Mouse (Mus musculus): ENCODE data around the gene Txn1.

Gene Txn1

DNA sequence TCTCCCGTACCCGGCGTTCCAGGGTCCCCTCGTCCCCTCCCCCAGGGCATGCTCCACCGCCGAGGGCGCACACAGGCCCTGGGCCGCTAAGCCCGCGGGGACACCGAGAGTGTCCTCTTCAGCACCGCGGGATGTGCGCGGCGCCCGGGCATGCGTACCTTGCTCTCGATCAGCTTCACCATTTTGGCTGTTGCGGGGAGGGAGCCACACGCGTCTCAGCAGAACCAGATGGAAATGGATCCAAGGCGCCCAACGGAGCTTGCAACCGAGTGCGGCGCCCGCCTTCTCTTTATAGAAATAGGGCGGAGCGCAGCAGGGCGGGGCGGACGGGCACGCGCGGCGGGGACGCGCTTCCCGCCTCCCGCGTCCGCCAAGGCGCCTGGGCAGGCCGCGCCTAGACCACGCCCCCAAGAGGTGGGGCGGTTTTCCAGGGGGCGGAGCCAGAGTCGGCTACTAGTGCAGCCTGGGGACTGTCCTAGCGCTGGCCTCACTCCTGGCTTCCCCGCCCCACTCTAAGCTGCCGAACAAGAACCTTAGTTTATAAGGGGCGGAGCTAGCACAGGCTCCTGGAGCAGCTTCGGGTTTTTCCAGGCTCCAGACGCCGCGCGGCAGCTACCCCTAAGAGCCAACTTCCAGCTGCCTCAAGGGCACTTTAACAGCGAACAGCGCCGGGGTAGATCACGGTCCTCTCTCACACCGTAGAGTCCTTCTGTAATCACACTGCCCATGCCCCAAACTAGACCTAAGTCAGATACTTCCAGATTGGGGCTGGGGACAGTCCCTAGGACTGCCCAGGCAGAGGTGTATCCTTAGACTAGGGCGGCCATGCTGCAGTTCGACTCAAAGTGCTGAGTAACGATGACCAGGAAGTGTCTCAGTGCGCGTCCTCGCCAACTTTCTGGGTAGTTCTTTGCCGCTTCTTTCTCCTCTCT lies at the start of gene Txn1:
TSS of gene Txn1 (minus strand) at position 383 of the 932 bp plus-strand sequence.
- DNase-seq, result peak; percentile 98

DNA sequence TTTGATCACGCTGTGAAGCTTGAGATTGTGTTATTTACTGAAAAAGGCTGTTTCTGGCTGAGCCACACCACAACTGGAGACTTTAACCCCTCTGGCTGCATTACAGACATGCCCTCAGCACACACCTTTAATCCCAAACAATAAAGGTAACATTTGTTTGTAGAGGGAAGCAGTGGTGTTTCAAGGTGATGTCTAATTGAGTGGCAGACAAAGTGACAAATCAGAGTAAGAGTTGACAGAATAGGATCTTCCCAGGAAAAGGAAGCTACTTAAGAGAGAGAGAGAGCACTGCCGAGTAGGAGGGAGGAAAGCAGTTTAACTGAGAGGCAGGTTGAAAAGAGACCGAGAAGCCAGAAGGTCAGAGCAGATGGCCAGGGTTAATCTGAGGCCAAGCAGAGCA lies 47.3 kb upstream of the Txn1 start:
- DNase-seq, result no peak

DNA sequence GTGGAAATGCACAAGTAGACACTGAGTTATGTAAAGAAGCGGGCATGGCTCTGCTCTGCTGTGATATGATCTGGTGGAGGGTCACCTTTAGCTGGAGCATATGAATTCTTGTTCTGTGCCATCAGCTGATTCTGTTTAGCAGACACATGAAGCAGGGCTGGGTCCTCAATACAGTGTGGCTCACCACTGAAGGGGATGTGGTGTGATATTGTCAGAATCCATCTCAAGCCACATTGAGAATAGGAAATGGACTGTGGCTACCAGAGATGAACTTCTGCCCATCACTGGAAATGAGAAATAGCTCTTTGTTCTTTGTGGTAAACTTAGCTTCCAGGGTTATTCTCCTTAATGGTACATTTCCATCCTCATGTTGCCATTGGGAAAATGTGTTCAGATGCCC lies 35.2 kb upstream of the Txn1 start:
- no peak for DNase-seq

DNA sequence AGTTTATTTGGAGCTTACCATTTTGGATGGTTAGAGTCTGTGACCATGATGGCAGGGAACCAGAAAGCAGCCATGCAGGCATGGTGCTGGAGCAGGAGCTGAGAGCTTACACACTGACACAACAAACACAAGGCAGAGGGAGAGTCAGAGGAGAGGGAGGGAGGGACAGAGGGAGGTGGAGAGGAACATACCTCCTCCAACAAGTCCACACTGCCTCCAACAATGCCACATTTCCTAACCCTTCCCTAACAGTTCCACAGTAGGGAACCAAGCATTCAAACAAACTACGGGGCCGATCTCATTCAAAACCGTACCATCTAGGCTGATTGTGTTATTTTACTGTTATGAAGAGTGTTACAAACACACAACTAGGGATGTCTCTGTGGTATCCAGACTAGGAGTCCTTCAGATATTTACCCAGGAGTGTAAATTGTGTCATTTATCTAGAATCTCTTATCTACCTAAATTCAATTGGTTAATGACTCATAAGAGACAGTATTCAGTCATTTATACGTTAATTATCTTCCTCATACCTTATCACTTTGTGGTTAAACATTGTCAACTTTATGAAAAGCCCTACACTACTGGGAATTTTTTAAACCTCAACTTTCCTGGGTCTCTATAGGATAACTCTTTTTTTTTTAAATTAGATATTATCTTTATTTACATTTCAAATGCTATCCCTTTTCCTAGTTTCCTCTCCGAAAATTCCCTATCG lies 18.3 kb upstream of the Txn1 start:
- no peak for DNase-seq

DNA sequence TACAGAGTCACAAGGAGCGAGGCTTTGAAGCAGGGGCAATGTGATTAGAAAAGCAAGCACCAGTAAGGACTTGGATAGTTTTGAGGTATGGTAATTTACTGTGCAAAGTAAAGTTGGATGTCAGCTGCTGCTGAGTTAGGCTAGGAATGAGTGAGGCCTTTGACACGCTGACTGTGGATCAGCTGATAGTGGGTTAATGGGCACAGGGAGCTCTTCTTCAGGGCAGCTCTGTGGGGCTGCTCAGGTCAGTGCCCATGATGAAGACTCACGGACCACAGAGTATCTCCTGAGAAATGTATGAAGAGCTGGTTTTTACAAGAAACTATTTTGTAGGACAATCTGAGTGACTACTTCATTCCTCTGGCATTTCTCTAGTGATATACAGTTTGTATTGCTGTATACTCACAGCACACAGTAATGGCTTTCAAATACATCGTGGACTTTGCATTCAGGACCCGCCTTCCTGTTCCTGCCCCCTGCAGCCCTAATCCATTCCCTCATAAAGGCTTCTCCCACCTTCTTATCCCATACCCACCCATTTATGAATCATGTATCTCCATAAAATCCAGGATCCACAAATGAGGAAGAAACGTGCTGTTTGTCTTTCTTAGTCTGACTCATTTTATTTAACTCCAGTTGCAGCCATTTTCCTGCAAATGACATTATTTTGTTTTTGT lies 17.5 kb upstream of the Txn1 start:
- DNase-seq, result no peak

DNA sequence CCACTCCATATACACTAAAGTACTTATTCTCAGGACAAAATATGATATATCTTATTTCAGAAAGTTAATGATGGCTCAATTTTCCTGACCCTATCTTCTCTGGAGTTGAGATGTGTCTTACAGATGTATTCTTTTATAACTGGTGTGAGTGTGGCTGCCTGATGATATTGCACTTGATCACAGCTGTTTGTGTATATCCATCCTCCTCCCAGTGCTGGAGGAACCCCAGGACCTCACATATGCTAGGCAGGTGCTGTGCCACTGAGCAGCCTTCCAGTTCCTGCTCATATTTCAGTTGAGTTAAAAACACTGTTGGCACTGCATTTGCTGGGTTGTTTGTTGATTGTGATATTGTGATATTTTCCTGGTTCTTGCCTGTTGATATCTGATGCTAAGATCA lies 14.1 kb upstream of the Txn1 start:
- DNase-seq, result no peak

DNA sequence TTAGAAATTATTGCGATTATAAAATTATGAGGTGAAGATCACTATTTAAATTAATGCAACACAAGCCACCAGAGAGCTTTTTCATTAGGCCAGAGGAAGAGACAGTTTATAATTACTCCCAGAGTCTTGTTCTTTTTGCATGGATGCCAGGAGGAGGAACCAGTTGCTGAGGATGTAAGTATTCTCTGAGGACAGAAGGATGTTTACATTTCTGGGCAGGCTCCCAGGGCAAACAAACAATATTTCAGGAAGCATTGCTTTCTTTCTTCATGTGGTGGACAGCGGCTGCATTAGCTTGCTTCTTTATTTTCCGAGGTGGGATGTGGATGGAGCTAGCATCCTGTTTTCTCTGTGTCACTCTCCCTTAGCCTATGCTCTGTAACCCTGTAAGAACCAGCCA lies 11.0 kb upstream of the Txn1 start:
- peak; percentile 53 for DNase-seq

DNA sequence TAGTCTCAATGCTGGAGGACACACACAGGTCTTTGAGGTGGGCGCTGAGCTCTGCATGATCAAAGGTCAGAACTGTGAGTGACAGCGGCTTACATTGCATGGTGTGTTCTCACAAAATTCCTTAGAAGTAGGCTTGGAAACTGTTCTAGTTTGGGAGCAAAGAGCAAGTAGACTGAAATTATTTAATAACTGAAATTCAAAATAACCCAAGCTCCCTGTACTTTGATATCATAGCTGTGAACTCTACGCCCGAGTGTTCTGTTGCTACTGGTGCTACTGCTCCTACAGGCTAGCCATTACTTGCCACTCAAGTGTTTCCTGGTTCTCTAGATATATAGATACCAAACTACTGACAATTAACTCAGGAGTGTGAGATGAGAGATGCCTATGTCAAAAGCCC lies 9.3 kb upstream of the Txn1 start:
- no peak for DNase-seq

DNA sequence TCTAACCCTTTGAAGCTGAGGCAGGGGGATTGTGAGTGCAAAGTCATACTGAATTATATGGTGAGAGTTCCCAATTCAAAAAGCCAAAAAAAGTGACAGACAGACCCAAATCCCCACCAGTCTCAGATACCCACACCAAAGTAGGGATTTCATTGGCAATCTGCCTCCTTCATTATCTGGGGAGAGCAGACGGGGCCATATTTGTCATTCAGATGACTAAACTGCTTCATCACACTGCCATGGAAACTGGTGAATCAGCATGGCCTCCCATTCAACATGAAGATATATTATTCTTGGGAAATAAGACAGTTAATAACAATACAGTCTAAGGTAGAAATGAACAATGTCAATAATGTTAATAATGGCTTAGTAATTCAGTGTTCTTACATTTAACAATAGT lies 7.9 kb upstream of the Txn1 start:
- DNase-seq, result no peak

DNA sequence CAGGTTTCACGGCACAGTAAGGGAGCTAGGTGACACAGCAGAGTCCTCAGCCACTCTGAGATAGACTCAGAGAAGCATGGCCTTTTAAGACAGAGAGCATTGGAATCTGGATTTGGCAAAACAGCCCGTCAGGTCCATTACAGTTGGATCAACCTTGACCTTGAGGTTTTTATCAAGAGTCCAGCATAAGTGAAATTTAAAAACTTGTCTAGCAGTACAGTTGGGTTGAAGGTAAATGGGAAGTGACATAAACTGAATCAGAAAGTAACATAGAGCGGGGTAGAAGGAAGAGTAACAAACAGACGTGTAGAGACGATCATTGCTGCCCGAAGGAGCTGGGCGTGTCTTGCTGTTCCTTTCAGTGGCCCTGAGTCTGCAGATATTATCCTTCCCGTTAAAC lies 2.8 kb upstream of the Txn1 start:
- no peak for DNase-seq

DNA sequence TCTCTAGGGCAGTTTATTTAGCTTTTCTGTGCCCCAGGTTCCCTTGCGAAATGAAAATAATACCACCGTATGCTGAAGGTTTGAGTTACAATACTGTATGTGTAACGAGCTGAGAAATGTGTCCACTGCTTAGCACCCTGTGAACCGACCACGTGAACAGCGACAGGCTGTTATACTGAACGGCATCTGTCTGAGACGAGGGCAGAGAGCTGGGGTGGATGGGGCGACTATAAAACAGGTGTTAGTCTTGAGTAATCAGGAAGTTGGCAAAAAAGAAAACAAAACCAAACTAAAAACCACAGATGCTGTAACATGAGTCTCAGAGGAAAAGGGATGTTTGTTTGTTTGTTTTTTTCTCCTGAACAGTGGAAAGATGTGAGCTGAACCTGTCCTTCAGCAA lies 1.9 kb upstream of the Txn1 start:
- DNase-seq, result no peak

DNA sequence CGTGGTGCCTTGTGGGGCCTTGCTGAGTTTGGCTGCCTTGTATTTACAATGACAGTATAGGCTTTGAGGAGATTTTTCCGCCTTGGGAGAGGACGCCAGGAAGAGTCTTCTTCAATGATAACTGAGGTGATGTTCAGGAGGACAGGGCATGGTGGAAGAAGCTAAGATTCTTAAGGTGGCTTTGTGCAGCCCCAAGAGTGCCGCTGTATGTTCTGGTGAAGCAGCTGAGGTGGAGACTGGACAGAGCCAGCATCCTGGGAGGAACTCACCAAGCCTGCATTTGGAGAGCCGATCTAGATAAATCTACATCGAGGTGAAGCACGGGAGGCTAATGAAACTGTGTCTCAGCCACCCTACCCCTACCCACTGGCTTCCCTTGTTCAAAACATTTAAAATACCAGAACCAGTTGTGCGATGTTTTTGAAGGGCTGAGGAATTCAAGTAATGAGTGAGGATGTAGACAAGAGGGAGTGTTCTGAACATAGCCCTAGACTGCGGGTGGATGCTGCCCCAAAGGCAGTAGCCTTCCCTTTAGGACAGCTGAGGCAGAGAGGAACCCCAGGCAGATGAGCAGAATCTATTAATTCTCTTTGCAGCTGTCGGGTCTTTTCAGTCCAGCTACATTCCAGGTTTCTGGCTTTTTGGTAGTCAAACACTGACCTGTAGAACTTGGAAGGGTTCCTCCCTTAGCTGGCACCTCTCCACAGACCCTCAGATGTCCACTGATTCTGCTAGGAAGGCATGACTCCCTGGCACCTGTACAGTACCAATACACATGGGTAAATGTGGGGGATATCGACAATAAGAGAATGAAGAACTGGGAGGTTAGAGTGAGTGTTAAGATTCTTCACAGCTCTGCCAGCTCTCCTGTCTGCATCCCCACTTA lies 1.2 kb upstream of the Txn1 start:
- no peak for DNase-seq

DNA sequence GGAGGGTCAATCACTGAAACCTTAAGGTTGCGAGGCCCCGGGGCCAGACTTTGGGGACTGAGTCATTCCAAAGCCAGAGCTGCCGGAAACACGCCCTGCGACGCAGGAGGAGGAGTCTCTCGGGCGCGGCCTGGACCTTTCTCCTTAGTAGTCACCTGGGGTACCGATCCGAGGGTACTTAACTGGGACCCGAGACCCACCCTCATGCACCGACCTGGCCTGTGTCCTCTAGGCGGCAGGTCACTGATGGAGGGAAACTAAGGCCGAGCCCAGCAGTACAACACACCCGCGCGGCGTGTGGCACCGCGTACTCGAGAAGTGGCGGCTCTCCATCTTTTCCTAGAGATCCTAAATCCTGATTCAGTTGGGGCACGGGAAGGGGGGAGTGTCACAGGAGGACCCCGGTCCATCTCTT lies 660 bp downstream of the Txn1 start:
- DNase-seq, result peak; percentile 79

DNA sequence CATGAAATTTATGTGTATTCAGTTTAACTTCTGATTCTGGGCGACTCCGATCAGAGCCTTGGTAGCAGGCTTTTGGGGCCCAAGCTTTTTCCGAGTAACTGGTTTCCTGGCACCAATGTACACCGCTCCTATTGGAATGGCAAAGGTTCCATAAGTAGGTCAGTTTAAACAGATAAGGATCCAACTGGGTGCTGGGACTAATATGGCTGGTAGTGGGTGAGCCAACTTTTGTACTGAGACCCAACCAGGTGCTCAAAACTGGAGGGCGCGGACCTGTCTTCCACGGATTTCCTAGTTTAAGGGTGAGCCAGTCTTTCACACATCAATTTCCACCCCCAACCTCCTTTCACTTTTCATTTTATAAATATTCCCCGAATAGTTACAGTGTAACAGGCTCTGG lies 1.2 kb downstream of the Txn1 start:
- DNase-seq, result no peak

DNA sequence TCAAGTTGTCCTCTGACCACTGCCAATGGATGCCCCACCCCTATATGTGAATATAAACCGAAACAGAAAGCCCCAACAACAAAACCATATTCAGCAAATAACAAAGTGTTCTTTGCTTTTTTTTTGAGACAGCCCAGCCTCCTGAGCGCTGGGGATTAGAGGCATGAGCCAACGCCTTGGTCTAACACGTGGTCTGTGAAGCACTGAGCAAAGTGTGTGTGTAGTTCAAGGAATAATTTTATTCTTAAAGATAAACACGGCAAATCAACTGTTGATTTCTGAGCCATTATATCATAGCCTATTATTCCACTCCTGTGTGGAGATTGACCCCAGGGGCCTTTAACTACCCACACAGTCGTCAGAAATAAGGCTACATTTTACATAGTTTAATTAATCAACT lies 1.6 kb downstream of the Txn1 start:
- DNase-seq, result no peak

DNA sequence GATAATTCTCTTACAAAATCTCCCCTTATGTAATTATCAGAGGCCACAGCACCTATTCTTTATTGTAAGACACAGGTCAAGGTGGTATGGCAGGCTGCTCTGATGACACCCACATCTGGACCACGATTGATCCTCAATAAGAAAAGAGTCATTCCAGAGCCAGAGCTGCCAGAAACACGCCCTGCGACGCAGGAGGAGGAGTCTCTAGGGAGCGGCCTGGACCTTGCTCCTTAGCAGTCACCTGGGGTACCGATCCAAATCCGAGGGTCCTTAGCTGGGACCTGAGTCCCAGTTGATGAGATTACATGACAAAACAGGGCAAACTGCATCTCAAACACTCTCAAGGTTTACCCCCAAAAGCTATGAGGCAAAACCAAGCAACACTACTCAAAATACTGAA lies 2.4 kb downstream of the Txn1 start:
- DNase-seq, result no peak

DNA sequence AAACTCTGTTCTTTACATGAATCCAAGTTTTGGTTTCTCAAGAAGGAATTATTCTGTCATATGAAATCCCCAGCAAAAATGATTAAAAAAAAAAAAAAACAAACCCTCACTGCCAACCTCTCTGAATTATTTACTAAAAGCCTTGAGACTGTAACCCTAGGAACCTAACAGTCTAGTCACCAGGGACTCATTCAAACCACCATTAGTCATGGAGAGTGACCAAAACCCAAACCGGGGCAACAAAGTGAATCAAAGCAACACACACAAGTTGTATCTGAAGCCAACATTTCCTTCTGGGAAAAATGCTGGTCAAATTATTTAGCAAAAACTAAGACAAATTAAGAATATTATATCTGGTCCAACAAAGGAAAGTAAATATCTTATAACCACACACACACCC lies 3.3 kb downstream of the Txn1 start:
- DNase-seq, result no peak

DNA sequence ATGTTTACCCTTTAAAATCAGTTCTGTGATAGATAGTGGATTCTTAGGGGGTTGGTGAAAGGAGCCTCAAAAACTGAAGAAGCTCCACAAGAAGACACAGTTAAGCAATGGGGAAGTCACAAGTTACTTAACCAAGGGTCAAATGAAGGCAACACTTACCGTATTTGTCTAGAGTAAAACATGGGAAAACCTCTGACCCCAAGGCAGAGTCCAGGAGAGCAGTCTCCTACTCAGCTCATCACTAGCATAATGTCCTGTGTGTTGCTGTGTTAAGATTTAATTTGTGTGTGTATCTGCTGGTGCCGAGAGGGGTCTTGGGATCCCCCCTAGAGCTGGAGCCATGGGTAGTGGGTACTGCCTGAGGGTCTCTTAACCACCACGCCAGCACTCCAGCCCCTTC lies 3.8 kb downstream of the Txn1 start:
- no peak for DNase-seq

DNA sequence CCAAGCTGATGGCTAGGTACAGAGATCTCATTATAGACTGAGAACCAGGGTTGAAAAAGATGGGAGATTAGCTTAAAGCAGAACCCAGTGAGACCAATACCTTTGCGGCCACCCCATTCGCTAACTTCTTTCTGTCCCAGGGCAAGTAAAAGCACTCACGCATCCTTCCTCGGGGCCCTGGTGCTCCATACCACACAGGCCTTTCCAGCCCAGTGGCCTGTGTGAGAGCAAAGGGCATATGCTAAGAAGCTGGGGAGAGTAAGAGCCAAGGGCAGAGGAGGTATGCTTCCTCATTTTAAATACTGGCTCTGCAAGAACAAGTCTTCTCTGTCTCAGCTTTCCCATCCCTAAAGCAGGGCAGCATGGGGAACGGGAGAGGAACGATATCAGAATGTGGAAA lies 6.3 kb downstream of the Txn1 start:
- no peak for DNase-seq

DNA sequence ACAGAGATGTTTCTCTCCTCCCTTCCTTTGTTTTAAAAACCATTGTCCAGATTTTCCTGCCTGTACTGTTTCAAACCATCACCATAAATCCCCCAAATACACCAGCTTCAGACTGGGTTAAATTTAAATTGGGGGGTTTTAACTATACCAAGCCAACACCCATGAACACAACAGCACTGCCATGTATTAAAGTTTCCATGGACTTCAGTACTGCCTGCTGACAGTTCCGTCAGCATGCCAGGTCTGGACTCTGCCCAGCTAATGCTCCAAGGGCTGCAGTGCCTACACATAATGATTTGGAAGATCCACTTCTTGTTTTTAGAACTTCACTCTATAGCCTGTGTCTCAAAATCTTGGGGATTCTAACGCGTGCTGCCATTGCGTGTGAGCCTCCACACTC lies 8.7 kb downstream of the Txn1 start:
- DNase-seq, result no peak

DNA sequence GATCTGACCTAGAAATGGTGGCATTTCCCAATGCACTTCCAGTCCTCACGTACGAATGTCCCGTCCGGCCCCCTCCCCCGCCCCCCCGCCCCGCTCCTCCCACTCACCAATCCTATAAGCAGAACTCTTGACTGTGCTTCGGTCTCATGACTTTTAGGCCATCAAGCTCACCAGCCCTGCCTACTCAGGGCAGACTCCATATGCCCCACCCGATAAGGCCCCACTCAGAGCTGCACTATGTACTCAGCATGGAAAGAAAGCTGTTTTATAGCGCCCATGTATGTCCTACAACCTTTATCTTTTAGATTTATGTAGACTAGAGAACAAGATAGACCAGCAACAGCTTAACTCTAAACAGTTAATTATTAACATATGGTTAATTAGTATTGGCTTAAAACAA lies 9.2 kb downstream of the Txn1 start:
- DNase-seq, result no peak

DNA sequence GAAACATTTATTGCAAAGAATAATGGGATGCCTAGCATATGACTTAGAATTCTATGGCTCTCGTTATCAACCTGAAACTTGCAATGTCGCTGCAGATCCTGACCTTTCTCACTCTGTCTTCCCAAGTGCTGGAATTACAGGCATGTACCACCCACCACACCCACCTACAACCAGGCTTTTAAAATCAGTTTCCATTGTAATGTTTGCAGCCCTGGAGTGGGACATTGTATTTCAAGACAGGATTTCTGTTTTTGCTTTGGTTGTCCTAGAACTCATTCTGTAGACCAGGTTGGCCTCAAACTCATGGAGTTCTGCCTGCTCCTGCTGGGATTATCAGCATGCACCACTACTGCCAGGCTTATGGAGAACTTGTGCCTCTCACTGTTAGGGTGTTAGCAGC lies 13.3 kb downstream of the Txn1 start:
- DNase-seq, result no peak

DNA sequence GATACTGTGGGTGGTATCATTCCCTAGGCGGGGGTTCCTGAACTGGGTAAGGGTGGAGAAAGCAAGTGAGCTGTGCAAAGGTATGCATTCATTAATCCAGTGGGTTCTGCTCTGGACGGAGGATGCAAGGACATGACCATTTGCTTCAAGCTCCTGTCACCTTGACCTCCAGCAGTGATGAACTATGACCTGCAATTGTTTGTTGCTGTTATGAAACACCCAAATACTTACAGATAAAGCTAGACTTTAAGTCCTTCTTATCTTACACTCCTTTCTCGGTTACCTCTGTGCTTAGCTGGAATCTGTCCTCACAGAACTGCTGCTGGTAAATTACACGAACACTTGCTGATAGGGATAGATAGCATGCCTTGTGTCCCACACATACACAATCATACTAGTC lies 15.6 kb downstream of the Txn1 start:
- no peak for DNase-seq
